Mouse (Mus musculus) cerebellum, postnatal 10 days (tissue): ENCODE results near the gene Olfr1118.
"Not testable (repeated sequence)": the region's sequence is repeated elsewhere in the genome, so short reads cannot be mapped to it uniquely, and the experiment has no call there.

ENCODE experiments used
- DNase-seq, 2 experiments: peaks; one replicate each; pipeline ENCODE4 v3.0.0; 2021; ENCODE audit warnings: mixed read lengths in 2 of 2

Gene Olfr1118

GRCm38 (mm10) chr2:87307281-87307680 lies at the start of gene Olfr1118:
TSS of gene Olfr1118 (plus strand) at chr2:87307581.
- no peak for DNase-seq

- no peak for DNase-seq
Observed at GRCm38 (mm10) chr2:87267234-87267633, 40.1 kb upstream of the Olfr1118 start, which contains the start of gene Olfr1116. TSS of gene Olfr1116 (plus strand) at chr2:87267534.

- not testable (repeated sequence) for DNase-seq
Observed at GRCm38 (mm10) chr2:87293977-87294376, 13.4 kb upstream of the Olfr1118 start.

- no peak for DNase-seq
Observed at GRCm38 (mm10) chr2:87354515-87354914, 47.1 kb downstream of the Olfr1118 start, which contains the start of gene Olfr1120. TSS of gene Olfr1120 (plus strand) at chr2:87354815.

GRCm38 (mm10) chr2:87360121-87360520 lies 52.7 kb downstream of the Olfr1118 start:
- DNase-seq = not testable (repeated sequence)
